Mouse (Mus musculus): ENCODE data around the gene Rheb.

DNA sequence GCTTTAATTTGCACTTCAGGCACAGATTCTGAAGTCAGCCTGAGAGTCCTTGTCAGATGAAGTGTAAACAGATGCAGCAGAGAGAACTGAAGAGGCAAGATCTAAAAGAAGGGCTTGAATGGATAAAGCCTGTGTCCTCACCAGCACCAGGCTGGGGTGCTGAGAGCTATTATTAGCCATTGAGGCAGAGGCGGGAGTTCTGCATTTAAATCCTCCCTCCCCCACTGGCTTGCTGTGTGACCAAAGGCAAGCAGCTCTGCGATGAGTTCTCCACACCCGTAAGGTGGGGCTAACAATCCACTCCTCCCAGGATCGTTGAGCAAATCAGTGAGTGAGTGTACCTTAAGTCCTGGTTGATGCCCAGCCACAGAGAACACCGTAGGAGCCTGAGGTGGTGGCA, 61.4 kb downstream of the Rheb start:
- TF ChIP-seq CTCF (conservative IDR thresholded peaks at IDR 0.05; ENCODE audit: low read length), result no peak
- TF ChIP-seq POU5F1 (IDR thresholded peaks at IDR 0.05; ENCODE audit: borderline replicate concordance, low read length), result no peak
- no peak for TF ChIP-seq NANOG (IDR thresholded peaks at IDR 0.05; ENCODE audit: borderline replicate concordance, low read length)

Data from E14TG2a.4 (cell line).